Mouse (Mus musculus): Measurements from ENCODE around the gene Igsf9. TPM values are rescaled to one million over a fixed set of nuclear protein-coding genes. Genes with fewer than 3 reads are reported as not detected.

Gene Igsf9
- total and polyA plus RNA-seq, 3 experiments: 2.7 to 6.5 (median 6.0) TPM

DNA sequence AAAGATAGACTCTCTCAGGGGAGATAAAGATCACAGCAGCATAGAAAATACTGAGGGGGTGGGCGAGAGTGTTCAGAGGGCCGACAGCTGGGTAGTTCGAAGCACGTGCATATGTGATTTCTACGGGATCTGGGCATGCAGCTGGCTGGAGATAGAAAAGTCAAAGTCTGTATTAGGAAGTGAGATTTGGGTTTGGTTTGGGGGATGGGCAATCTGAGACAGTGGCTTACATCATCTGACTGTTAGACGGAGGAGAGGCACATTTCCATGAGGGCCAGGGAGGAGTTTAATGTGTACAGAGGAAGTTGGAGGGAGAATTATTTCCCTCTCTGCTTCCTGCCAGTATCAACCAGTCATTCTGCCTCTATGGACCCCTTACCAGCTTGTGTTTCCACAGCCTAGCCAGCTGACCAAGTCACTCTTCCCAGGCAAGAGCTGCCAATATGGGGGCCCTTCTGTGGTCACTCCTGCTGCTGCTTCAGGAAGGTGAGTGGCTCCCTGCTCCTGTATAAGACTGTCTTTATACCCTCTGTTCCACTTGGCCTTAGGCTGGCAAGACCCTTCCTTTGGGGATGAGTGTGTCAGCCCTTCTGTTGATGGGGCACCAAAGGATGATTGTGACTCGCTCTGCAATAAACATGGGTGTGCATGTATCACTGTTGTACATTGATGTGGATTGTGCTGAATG is 6.4 kb upstream of the Igsf9 start, which contains the start of gene Slamf9:
Gene Slamf9, plus strand, starts transcription at position 305 of the 688 bp plus-strand sequence.
- dilution Hi-C loops (cut with MboI; ENCODE audit: extremely low pct_ligation_motif_present, extremely low pct_unique_long_range_greater_than_20kb, low sequenced_read_pairs) (no loop called here), in situ Hi-C loops (cut with MboI; ENCODE audit: low pct_ligation_motif_present, low pct_unique_long_range_greater_than_20kb, low sequenced_read_pairs) (no loop called here)
- no peaks in the 10 kb centered on the region for H3K79me2 ChIP-seq (replicated peaks; ENCODE audit: control insufficient read depth, extremely low read depth, insufficient read depth, poor library complexity, severe bottlenecking)
- H3K9ac ChIP-seq (ENCODE audit: insufficient read depth, low read depth): peak within 1 kb of the TSS; percentile 87
- peak within 1 kb of the TSS; percentile 98 for H3K4me2 ChIP-seq (ENCODE audit: insufficient read depth, low read depth, poor library complexity, severe bottlenecking)
- H3K36me3 ChIP-seq (replicated peaks in 1 of 2; ENCODE audit: control insufficient read depth in 1 of 2, insufficient read depth in 1 of 2, low read length in 1 of 2): peaks cover 0 to 33% of the 10 kb centered on the region in 2 experiments
- no peaks in the 10 kb centered on the region for H3K27me3 ChIP-seq (replicated peaks)
- peaks cover 25 to 42% of the 10 kb centered on the region in 2 experiments for H3K4me1 ChIP-seq (ENCODE audit: control insufficient read depth in 1 of 2, insufficient read depth in 2 of 2)
- peaks cover 4% of the 10 kb centered on the region for H3K9me3 ChIP-seq (replicated peaks; ENCODE audit: low read length)
- H3K4me3 ChIP-seq (replicated peaks in 1 of 3; ENCODE audit: low read depth in 2 of 3, low read length in 2 of 3, poor library complexity in 1 of 3): peak within 1 kb of the TSS; percentile 46 to 67 (median 59)
- no peak for TF ChIP-seq KAT2A (IDR thresholded peaks at IDR 0.05; ENCODE audit: insufficient replicate concordance, low read length)
- peak; percentile 86; the same call in 1 of the 2 replicates for TF ChIP-seq IRF4 (IDR thresholded peaks at IDR 0.05; ENCODE audit: low read depth, low read length)
- TF ChIP-seq UBTF (IDR thresholded peaks at IDR 0.05; ENCODE audit: low read depth, low read length): no peak
- peak; percentile 49; the same call in 1 of the 2 replicates for TF ChIP-seq RCOR1 (conservative IDR thresholded peaks at IDR 0.05; ENCODE audit: low read depth, low read length)
- TF ChIP-seq NELFE (IDR thresholded peaks at IDR 0.05; ENCODE audit: low read depth, low read length): peak; percentile 51; the same call in 1 of the 2 replicates
- TF ChIP-seq MAX (IDR thresholded peaks at IDR 0.05; ENCODE audit: low read length): peak; percentile 73
- TF ChIP-seq MYC (IDR thresholded peaks at IDR 0.05; ENCODE audit: low read depth, low read length): peak; percentile 91
- peak; percentile 76 for TF ChIP-seq TCF12 (IDR thresholded peaks at IDR 0.05; ENCODE audit: low read depth, low read length)
- peak; percentile 83 for TF ChIP-seq EP300 (IDR thresholded peaks at IDR 0.05; ENCODE audit: low read length)
- peak; percentile 63 for TF ChIP-seq JUN (IDR thresholded peaks at IDR 0.05; ENCODE audit: insufficient read depth, low read depth, low read length)
- TF ChIP-seq ELF1 (IDR thresholded peaks at IDR 0.05; ENCODE audit: low read depth, low read length): peak; percentile 40; the same call in 1 of the 2 replicates
- no peak for TF ChIP-seq ZKSCAN1 (IDR thresholded peaks at IDR 0.05; ENCODE audit: borderline replicate concordance, low read depth, low read length)
- peak; percentile 45; the same call in 1 of the 2 replicates for TF ChIP-seq POLR2A (IDR thresholded peaks at IDR 0.05; ENCODE audit: low read depth, low read length)
- peak; percentile 88 for TF ChIP-seq CHD2 (IDR thresholded peaks at IDR 0.05; ENCODE audit: low read length)
- no peak for TF ChIP-seq CHD1 (IDR thresholded peaks at IDR 0.05; ENCODE audit: low read depth, low read length)
- peak; percentile 63 for TF ChIP-seq TBP (conservative IDR thresholded peaks at IDR 0.05; ENCODE audit: low read depth, low read length)
- no peak for TF ChIP-seq RAD21 (IDR thresholded peaks at IDR 0.05; ENCODE audit: low read depth, low read length)
- TF ChIP-seq MAZ (IDR thresholded peaks at IDR 0.05; ENCODE audit: low read depth, low read length): peak; percentile 73
- TF ChIP-seq HCFC1 (IDR thresholded peaks at IDR 0.05; ENCODE audit: low read depth, low read length): peak; percentile 44; the same call in 1 of the 2 replicates
- TF ChIP-seq USF1 (IDR thresholded peaks at IDR 0.05; ENCODE audit: low read depth, low read length): no peak
- TF ChIP-seq JUND (conservative IDR thresholded peaks at IDR 0.05; ENCODE audit: low read depth, low read length): peak; percentile 67
- TF ChIP-seq CTCF (conservative IDR thresholded peaks at IDR 0.05 in 1 of 2, IDR thresholded peaks at IDR 0.05 in 1 of 2; ENCODE audit: low read depth in 2 of 2, low read length in 2 of 2): no peak
- TF ChIP-seq MXI1 (IDR thresholded peaks at IDR 0.05; ENCODE audit: low read depth, low read length): peak; percentile 61; the same call in 1 of the 2 replicates
- no peak for TF ChIP-seq POLR2AphosphoS2 (IDR thresholded peaks at IDR 0.05; ENCODE audit: low read depth, low read length)
- peak; percentile 96 for TF ChIP-seq BHLHE40 (IDR thresholded peaks at IDR 0.05; ENCODE audit: low read depth, low read length)
- TF ChIP-seq ETS1 (conservative IDR thresholded peaks at IDR 0.05; ENCODE audit: low read depth, low read length): peak; percentile 89
- no peak for TF ChIP-seq SMC3 (IDR thresholded peaks at IDR 0.05; ENCODE audit: low read depth, low read length)
- peak within 1 kb of the TSS; percentile 51 for H3K27ac ChIP-seq (ENCODE audit: insufficient read depth, low read depth)
- peak; percentile 90 for DNase-seq (ENCODE audit: extremely low read depth)

Data from CH12.LX (cell line).